Mouse (Mus musculus) Muller cell, postnatal 12 days (primary cell): ENCODE measurements around the gene Crtac1.

Experiments used
- DNase-seq: peaks from one replicate; pipeline ENCODE4 v3.0.0-alpha.2; 2015; ENCODE audit errors: inconsistent ontology term

Crtac1 gene

GRCm38 (mm10) chr19:42425208-42425607 lies 6.4 kb downstream of the Crtac1 start:
- DNase-seq, result peak; percentile 29

- no peak for DNase-seq
Observed at GRCm38 (mm10) chr19:42415042-42415441, 16.5 kb downstream of the Crtac1 start.

GRCm38 (mm10) chr19:42409856-42410255 lies 21.7 kb downstream of the Crtac1 start:
- no peak for DNase-seq

DNA sequence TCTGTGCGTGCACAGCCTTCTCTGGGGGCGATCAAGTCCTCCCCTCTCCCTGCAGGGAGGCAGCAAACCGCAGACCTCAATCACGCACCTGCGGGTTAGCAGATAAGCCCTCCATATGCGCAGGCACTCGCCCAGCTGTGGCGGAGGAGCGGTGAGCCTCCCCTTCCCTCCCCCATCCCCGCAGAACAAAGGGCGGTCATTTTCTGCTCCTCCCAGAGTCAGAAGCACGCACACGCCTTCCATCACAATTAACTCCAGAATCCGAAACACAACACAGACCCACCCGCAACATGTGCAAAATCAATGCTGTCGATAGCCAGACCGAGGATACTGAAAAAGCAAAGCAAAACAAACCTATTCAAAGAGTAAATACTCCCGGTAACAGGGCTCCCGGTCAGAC lies 22.4 kb downstream of the Crtac1 start:
- DNase-seq, result no peak

GRCm38 (mm10) chr19:42404364-42404763 lies 27.2 kb downstream of the Crtac1 start:
- no peak for DNase-seq

DNA sequence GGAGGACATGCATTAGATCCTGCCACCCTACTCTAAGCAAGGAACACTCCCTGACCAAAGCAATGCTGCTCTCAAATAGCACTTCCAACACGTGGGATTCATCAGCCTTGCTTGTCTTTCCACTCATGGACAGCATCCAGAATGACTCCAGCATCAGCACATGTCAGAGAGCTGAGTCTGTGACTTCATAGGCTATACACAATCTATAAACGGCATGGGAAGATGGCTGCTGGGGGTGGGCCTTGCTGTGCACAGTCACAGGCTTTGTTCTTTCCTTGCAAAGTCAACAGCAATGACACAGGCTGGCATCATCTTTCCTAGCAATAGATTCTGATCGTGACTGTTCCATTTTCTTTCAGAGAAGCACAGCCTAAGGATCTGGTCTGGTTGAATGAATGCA lies 31.6 kb downstream of the Crtac1 start:
- no peak for DNase-seq

- peak; percentile 35 for DNase-seq
Observed at GRCm38 (mm10) chr19:42397281-42397680, 34.3 kb downstream of the Crtac1 start.

DNA sequence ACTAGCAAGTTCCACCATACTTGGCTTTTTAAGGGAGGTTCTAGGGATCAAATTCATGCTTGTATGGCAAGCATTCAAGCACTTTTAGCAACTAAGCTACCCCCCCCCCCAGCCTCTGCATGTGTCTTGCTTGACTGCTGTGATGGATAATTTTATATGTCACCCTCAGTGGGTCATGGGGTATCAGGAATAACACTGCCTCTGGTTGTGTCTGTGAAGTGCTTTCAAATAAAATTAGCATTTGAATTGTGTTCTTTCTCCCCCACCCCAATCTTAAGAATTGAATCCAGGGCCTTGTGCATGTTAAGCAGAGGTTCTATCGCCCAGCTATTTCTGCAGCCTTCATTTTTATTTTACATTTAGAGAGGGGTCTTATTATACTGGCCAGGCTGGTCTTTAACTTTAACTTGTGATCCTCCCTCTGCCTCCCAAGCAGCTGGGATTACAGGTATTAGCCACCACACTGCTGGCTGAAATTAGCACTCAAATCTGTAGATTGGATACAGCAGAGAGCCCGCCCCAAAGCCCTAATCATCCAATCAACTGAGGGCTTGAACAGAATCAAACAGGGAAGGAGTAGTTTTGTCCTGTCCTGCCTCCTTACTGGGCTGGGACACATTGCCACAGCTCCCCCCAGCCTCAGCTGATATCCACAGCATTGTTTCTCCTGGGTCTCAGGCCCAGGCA lies 36.6 kb downstream of the Crtac1 start:
- DNase-seq, result no peak

DNA sequence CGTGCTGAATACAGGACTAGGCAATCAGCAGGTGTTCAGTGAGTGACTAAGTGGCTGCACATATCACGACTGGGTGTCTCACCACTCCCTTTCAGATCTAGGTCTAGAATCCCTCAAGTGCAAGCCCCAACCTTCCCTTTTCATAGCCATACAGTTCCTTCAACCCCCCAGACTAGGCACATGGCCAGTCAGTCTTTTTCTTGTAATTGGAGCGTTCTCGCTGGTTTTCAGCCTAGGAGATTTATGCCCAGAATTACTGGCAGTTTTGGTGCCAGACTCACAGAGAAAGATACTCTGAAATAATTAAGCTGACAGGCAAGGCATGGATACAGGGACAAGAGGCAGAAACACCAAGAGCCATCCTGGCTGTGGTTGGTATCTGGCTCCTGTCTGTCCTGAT lies 37.7 kb downstream of the Crtac1 start:
- DNase-seq, result no peak

- no peak for DNase-seq
Observed at GRCm38 (mm10) chr19:42392094-42392493, 39.5 kb downstream of the Crtac1 start.

GRCm38 (mm10) chr19:42389574-42389973 lies 42.0 kb downstream of the Crtac1 start:
- no peak for DNase-seq

DNA sequence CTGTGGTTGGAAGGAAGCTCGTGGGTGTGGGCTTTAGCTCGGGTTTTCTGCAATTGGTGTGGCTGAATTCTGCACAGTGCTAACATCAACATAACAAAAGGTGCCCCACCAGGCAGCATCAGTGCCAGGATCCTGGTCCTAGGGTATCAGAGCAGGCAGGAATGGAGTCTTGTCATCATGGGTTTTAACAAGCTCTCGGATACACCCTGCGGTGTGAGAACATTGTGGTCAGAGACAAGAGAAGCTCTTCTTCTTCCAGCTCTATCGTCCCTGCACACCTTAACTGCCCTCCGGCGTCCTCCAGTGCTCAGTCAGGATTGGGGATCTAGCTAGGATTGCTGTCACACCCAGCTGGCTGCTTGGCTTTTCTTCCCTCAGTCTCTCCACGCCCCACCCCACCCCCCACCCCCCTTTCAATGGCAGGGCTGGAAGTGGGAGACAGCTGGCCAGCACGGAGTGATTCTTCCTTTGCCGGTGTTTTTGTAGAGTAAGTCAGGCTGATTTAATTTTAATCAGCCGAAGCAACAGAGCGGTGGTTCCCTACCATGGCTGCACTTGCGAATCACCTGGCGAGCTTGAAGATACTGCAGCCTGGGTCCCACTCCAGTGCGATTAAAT lies 46.5 kb downstream of the Crtac1 start:
- DNase-seq, result no peak

DNA sequence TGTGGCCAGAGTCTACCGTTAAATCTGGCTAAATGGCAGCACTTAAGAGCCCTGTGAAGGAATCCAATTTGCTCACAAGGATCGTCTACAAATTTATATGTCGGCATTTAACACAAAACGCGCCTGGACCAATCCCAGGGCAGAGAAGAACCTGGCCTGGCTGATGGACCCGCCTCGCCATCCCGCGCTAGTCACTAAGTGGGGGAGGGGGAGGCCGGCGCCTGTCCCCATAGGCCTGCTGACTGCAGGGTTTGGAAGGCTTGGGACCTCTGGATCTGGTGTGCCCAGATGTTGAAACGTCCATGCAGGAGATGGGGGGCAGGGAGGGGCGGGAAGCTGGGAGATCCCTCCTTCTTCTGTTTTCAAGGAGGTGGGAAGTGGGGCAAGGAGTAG lies 50.6 kb downstream of the Crtac1 start:
- no peak for DNase-seq

GRCm38 (mm10) chr19:42380321-42380980 lies 51.1 kb downstream of the Crtac1 start:
- DNase-seq, result no peak

DNA sequence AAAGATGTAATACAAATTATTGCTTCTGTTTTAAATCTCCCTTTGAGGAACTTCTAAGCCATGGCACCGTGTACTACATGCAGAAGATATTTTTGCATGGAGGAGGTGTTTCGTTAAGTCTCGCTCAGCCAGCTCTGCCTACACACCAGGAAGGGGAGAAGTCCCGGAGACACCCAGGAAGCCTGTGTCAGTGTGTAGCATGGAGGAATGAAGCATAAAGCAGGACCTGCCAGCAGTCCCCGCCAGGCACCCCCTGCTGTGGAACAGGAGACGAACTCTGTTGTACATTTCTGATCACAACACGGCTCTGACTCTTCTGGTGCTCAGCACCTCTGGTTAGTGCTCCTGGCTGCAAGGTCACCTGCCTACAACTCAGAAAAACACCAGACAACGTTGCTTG lies 51.8 kb downstream of the Crtac1 start:
- DNase-seq, result no peak

- no peak for DNase-seq
Observed at GRCm38 (mm10) chr19:42377206-42377605, 54.4 kb downstream of the Crtac1 start.

GRCm38 (mm10) chr19:42363551-42363950 lies 68.0 kb downstream of the Crtac1 start:
- no peak for DNase-seq

DNA sequence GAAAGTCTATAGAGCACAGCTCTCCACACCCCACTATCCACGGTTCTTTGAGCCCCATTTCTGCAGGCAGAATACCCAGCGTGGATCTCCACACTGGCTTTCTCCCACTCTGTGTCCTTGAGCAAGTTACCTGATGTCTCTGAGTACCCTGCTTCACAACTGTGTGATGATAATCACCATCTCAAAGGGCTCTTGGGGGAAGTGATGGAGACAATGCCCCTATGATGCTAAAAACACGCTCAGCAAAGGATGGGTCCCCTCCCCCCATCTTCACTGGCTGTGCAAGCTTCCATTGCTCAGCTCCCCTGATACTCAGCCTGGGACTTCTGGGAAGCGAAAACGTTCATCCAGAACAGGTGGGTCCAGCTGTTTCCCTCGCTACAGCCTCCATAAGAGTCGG lies 73.2 kb downstream of the Crtac1 start:
- DNase-seq, result no peak

DNA sequence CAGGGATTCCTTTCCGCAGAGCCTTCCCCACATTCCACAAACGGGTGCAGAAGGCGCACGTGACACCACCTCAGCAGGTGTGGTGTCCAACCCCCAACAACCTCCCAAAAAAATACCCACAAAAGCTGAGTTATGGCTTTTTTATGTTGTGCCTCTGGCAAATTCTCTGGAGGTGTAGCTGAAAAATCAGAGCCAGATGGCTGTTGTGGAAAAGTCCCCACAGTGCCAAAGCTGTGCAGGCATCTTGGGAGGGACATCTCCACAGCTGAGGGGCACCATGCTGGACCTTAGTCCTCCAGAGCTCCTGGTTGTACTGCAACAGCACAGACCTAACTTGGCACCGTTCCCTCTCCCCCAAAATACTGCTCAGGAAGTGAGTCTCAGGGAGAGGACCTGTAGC lies 74.7 kb downstream of the Crtac1 start:
- no peak for DNase-seq

DNA sequence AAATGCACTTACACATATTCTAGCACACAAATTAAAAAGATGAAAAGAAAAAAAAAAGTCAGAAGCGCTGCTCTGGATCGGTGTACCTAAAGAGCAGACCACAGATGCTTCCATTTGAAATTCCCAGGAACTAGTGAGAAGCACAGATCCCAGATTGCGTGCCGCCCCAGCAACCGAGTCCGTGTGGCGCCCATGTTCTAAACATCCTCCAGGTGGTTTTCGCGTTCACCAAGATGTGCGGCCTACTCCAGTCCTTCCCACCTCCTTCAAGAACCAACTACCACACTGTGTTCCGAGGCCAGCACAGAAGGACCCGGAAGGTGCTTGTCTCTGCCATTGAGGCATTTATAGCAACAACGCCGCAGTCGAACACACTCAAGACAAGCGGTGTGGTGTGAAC lies 76.1 kb downstream of the Crtac1 start:
- no peak for DNase-seq

DNA sequence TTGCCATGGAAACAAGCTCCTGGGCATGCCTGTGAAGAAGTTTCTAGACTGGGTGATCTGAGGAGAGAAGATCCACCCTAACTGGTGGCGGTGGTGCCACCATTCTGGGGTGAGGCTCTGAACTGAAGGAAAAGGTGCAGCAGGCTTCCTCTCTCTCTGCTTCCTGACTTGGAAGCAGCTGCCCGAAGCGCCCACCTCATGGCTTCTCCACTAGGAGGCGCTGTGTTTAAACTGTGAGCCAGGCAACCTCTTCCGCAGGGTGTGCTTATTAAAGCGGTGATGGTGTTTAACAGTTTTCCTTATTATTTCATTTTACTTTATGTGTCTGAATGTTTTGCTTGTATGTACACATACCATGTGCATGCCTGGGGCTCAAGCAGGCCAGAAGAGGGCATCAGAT lies 90.4 kb downstream of the Crtac1 start:
- no peak for DNase-seq

DNA sequence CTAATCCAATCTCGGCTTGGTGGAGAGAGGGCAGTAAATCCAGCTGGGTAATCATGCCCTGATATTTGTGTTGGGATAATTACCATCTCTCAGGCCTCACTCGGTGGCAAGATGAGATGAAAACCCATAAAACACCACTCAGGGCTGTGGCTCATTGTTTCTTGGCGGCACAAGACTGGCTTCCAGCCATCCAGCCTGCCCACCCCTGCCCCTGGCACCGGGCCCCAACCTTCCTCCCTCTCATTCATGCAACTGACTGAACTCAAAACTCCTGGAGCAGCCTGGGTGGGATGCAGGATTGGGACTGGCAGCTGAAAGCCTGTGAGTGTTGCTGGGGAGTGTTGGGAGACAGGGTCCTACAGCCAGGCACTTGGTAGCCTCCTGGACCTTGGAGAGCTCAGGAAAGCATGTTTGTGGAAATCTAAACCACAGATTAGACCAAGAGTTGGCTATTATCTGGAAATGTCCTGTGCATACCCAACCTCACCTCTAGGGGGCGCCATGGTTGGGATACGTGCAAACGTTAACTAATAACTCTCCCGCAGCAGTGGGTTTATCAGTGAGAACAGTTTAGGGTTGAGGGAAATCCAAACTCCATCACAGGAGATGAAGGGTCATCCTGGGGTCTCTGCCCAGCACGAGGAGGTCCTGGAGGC lies 99.4 kb downstream of the Crtac1 start:
- DNase-seq, result peak; percentile 2

GRCm38 (mm10) chr19:42331446-42331845 lies 100.1 kb downstream of the Crtac1 start:
- peak; percentile 15 for DNase-seq
